Comparison of ENCODE assay signal across 19 mouse cellular contexts in genomic region chr13:112838562-112839232, GRCm38 (mm10). TPM values are rescaled to one million over a fixed set of nuclear protein-coding genes. Genes with fewer than 3 reads are reported as not detected.
DNase-seq lines count a peak whose midpoint lies in the region; ATAC-seq and TF ChIP-seq lines count a peak whose summit lies in the region.
"Had no signal": no experiment of that assay in that cellular context is flagged by ENCODE, and none has a peak within 500 bp of the region (broad histone marks: within the 10 kb centered on the region; RNA-seq: fewer than 3 reads in every experiment).

No protein-coding gene starts in this region.

- no peaks in the 10 kb centered on the region for H3K9me3 ChIP-seq in MEL (replicated peaks; ENCODE audit: insufficient read depth, low read length)
- no peaks in the 10 kb centered on the region for H3K9me3 ChIP-seq in liver, postnatal 0 days (ENCODE audit: low read length)
- no peaks in the 10 kb centered on the region for H3K9me3 ChIP-seq in limb, embryonic 10.5 days (replicated peaks)
- H3K9me3 ChIP-seq: embryonic facial prominence, embryonic 10.5 days; heart, embryonic 15.5 days; hindbrain, embryonic 10.5 days; midbrain, embryonic 13.5 days had no signal

- peak overlapping the region; percentile 80 for H3K27ac ChIP-seq in MEL (ENCODE audit: control insufficient read depth, low read depth, low read length)
- H3K27ac ChIP-seq in bone marrow, adult 2 months (ENCODE audit: control insufficient read depth, insufficient read depth, low read depth, low read length, poor library complexity), result peak overlapping the region; percentile 60; the same call in 1 of the 2 replicates
- H3K27ac ChIP-seq in liver, postnatal 0 days (ENCODE audit: low read depth), result peak overlapping the region; percentile 62
- H3K27ac ChIP-seq in limb, embryonic 10.5 days, result no peak overlapping the region
- H3K27ac ChIP-seq: embryonic facial prominence, embryonic 10.5 days; heart, embryonic 15.5 days; hindbrain, embryonic 10.5 days; macrophage; midbrain, embryonic 13.5 days had no signal

- H3K4me2 ChIP-seq in liver, postnatal 0 days (ENCODE audit: low read depth, low read length), result peak overlapping the region; percentile 48
- H3K4me2 ChIP-seq: heart, embryonic 15.5 days; midbrain, embryonic 13.5 days had no signal

- H3K27me3 ChIP-seq in MEL (ENCODE audit: control insufficient read depth in 1 of 2, insufficient read depth in 2 of 2, low read length in 2 of 2), result no peaks in the 10 kb centered on the region
- H3K27me3 ChIP-seq in liver, postnatal 0 days (ENCODE audit: insufficient read depth, low read length), result no peaks in the 10 kb centered on the region
- H3K27me3 ChIP-seq in limb, embryonic 10.5 days (ENCODE audit: low read depth, poor library complexity, severe bottlenecking), result no peaks in the 10 kb centered on the region
- H3K27me3 ChIP-seq: heart, embryonic 15.5 days; midbrain, embryonic 13.5 days had no signal

- peak; percentile 84 for DNase-seq in MEL (ENCODE audit: low read depth, low spot score)
- peak; percentile 23 for DNase-seq in liver, postnatal 0 days
- no peak for DNase-seq in urinary bladder, postnatal 25 days (ENCODE audit: low spot score)
- no peak for DNase-seq in limb, embryonic 10.5 days (ENCODE audit: low spot score)
- DNase-seq in retina, postnatal 1 day, result no peak
- DNase-seq: adrenal gland, adult 2 months; cerebellum, postnatal 14 days; heart, adult 18-20 months; layer of hippocampus, postnatal 36 days; lung, adult 2 months; thymus, postnatal 14 days had no signal

- H3K36me3 ChIP-seq in MEL (ENCODE audit: control insufficient read depth in 1 of 2, insufficient read depth in 2 of 2, low read length in 2 of 2), result peaks cover 0 to 28% of the 10 kb centered on the region in 2 experiments; a peak in 2 of 4 replicates
- H3K36me3 ChIP-seq in liver, postnatal 0 days (replicated peaks; ENCODE audit: insufficient read depth, low read length), result 0 out of 2 replicates have a peak, but pooled peaks cover 4% of the 10 kb centered on the region
- no peaks in the 10 kb centered on the region for H3K36me3 ChIP-seq in limb, embryonic 10.5 days
- H3K36me3 ChIP-seq: midbrain, embryonic 13.5 days had no signal

- TF ChIP-seq CTCF in MEL (IDR thresholded peaks at IDR 0.05 in 2 of 3, conservative IDR thresholded peaks at IDR 0.05 in 1 of 3; ENCODE audit: control insufficient read depth in 1 of 3, insufficient read depth in 1 of 3, low read depth in 2 of 3, low read length in 3 of 3, poor library complexity in 1 of 3, severe bottlenecking in 1 of 3), result no peak
- TF ChIP-seq CTCF in bone marrow, adult 2 months (IDR thresholded peaks at IDR 0.05; ENCODE audit: control insufficient read depth, insufficient read depth, low read length), result no peak
- TF ChIP-seq CTCF in liver, postnatal 0 days (IDR thresholded peaks at IDR 0.05; ENCODE audit: low read depth), result no peak

- no peaks in the 10 kb centered on the region for H3K79me2 ChIP-seq in MEL (ENCODE audit: control insufficient read depth, insufficient read depth, low read length, poor library complexity)

- 68% methylated on average over 6 of the region's 6 CpGs for WGBS in bone marrow, adult 2 months
- 65% methylated on average over 6 of the region's 6 CpGs for WGBS in liver, postnatal 0 days (ENCODE audit: insufficient replicate concordance)
- 89% methylated on average over 6 of the region's 6 CpGs for WGBS in limb, embryonic 10.5 days

- peak overlapping the region in 1 of 2 experiments; percentile 40; a peak in 1 of 4 replicates for H3K4me3 ChIP-seq in MEL (ENCODE audit: control insufficient read depth in 1 of 2, insufficient read depth in 1 of 2, low read depth in 2 of 2, low read length in 2 of 2)
- H3K4me3 ChIP-seq in bone marrow, adult 2 months (replicated peaks; ENCODE audit: control insufficient read depth, low read depth, low read length), result no peak overlapping the region
- H3K4me3 ChIP-seq in liver, postnatal 0 days (ENCODE audit: low read depth, low read length), result no peak overlapping the region
- no peak overlapping the region for H3K4me3 ChIP-seq in limb, embryonic 10.5 days
- H3K4me3 ChIP-seq: embryonic facial prominence, embryonic 10.5 days; heart, embryonic 15.5 days; hindbrain, embryonic 10.5 days; midbrain, embryonic 13.5 days had no signal

- no peak overlapping the region for H3K9ac ChIP-seq in MEL (ENCODE audit: control insufficient read depth, low read depth, low read length, poor library complexity, severe bottlenecking)
- H3K9ac ChIP-seq in liver, postnatal 0 days (replicated peaks), result no peak overlapping the region; the same call in 1 of the 2 replicates
- H3K9ac ChIP-seq: heart, embryonic 15.5 days; midbrain, embryonic 13.5 days had no signal

- H3K4me1 ChIP-seq in MEL (ENCODE audit: control insufficient read depth in 1 of 2, insufficient read depth in 2 of 2, low read length in 2 of 2), result peaks cover 21 to 26% of the 10 kb centered on the region in 2 experiments
- H3K4me1 ChIP-seq in bone marrow, adult 2 months (ENCODE audit: control insufficient read depth, insufficient read depth, low read length), result no peaks in the 10 kb centered on the region
- peaks cover 22% of the 10 kb centered on the region for H3K4me1 ChIP-seq in liver, postnatal 0 days (ENCODE audit: insufficient read depth)
- H3K4me1 ChIP-seq in limb, embryonic 10.5 days, result peaks cover 6% of the 10 kb centered on the region

- ATAC-seq in erythroid progenitor cell, adult 5-6 weeks (replicated peaks; ENCODE audit: low FRiP score, poor library complexity, severe bottlenecking), result peak; percentile 90
- peak; percentile 97 for ATAC-seq in liver, postnatal 0 days
- ATAC-seq: forebrain, embryonic 16.5 days; midbrain, embryonic 13.5 days had no signal

- peak; percentile 94 to 97 for TF ChIP-seq EP300 in MEL (IDR thresholded peaks at IDR 0.05; ENCODE audit: low read depth in 1 of 2, low read length in 2 of 2)
- TF ChIP-seq EP300 in liver, postnatal 0 days (IDR thresholded peaks at IDR 0.05; ENCODE audit: low read depth), result peak; percentile 97

- no peak for TF ChIP-seq POLR2A in MEL (IDR thresholded peaks at IDR 0.05; ENCODE audit: control insufficient read depth in 1 of 2, insufficient read depth in 1 of 2, low read depth in 1 of 2, low read length in 2 of 2, poor library complexity in 1 of 2)
- TF ChIP-seq POLR2A in bone marrow, adult 2 months (IDR thresholded peaks at IDR 0.05; ENCODE audit: borderline replicate concordance, control insufficient read depth, low read depth, low read length), result no peak

- no peak for TF ChIP-seq RAD21 in MEL (IDR thresholded peaks at IDR 0.05; ENCODE audit: low read depth, low read length)

TF ChIP-seq in MEL, 35 proteins besides CTCF, POLR2A, EP300 and RAD21:
- TF ChIP-seq TCF12 (IDR thresholded peaks at IDR 0.05; ENCODE audit: low read depth, low read length) (peak; percentile 98), MXI1 (IDR thresholded peaks at IDR 0.05; ENCODE audit: low read depth, low read length) (0 out of 2 replicates have a peak, but pooled peaks have one; percentile 10), ZNF384 (IDR thresholded peaks at IDR 0.05; ENCODE audit: low read depth, low read length) (peak; percentile 28; the same call in 1 of the 2 replicates), MYB (IDR thresholded peaks at IDR 0.05; ENCODE audit: low read depth, low read length) (peak; percentile 93), ETS1 (IDR thresholded peaks at IDR 0.05; ENCODE audit: low read depth, low read length) (peak; percentile 92), KAT2A (conservative IDR thresholded peaks at IDR 0.05; ENCODE audit: low read depth, low read length) (no peak), TAL1 (IDR thresholded peaks at IDR 0.05; ENCODE audit: low read length) (peak; percentile 89), POLR2AphosphoS5 (IDR thresholded peaks at IDR 0.05; ENCODE audit: borderline replicate concordance, low read depth, low read length) (no peak), UBTF (IDR thresholded peaks at IDR 0.05; ENCODE audit: borderline replicate concordance, insufficient read depth, low read depth, low read length) (no peak), CHD1 (IDR thresholded peaks at IDR 0.05; ENCODE audit: low read depth, low read length) (no peak), E2F4 (IDR thresholded peaks at IDR 0.05; ENCODE audit: borderline replicate concordance, low read depth, low read length) (no peak), NELFE (IDR thresholded peaks at IDR 0.05; ENCODE audit: low read depth, low read length) (no peak), ZKSCAN1 (IDR thresholded peaks at IDR 0.05; ENCODE audit: low read depth, low read length) (no peak), MAZ (IDR thresholded peaks at IDR 0.05; ENCODE audit: low read depth, low read length) (no peak), GATA1 (IDR thresholded peaks at IDR 0.05; ENCODE audit: low read depth, low read length) (peak; percentile 97), MYC (IDR thresholded peaks at IDR 0.05; ENCODE audit: low read depth, low read length) (no peak), USF2 (IDR thresholded peaks at IDR 0.05; ENCODE audit: borderline replicate concordance in 1 of 2, insufficient read depth in 1 of 2, low read depth in 1 of 2, low read length in 2 of 2) (no peak), ZC3H11A (IDR thresholded peaks at IDR 0.05; ENCODE audit: low read depth, low read length) (no peak), MEF2A (IDR thresholded peaks at IDR 0.05; ENCODE audit: extremely low read depth, insufficient replicate concordance, low read depth, low read length, poor library complexity, severe bottlenecking) (no peak), JUND (IDR thresholded peaks at IDR 0.05; ENCODE audit: low read depth, low read length) (no peak), GABPA (IDR thresholded peaks at IDR 0.05; ENCODE audit: low read depth, low read length) (no peak), RCOR1 (IDR thresholded peaks at IDR 0.05; ENCODE audit: low read depth, low read length) (peak; percentile 67), TBP (IDR thresholded peaks at IDR 0.05; ENCODE audit: low read depth, low read length) (0 out of 2 replicates have a peak, but pooled peaks have one; percentile 30)

RNA-seq across cellular contexts. Expression of gene Plpp1, which starts 38.1 kb away (rescaled TPM):
- 0.10 and 0.12 TPM in 2 replicates for total RNA-seq in MEL (2012; rRNA removed)
- under 1 TPM in 1 of 2 experiments, not detected in 1; 0.15 TPM for polyA plus RNA-seq in MEL (2012; ENCODE audit: insufficient read depth in 1 of 2, insufficient read length in 2 of 2, low read depth in 1 of 2, low replicate concordance in 2 of 2, missing spikeins in 1 of 2)
- polyA plus RNA-seq in bone marrow, adult 2 months (2011; ENCODE audit: insufficient read depth, insufficient read length, low replicate concordance, missing spikeins), result 24.0 and 27.0 TPM in 2 replicates
- total RNA-seq in erythroid progenitor cell, adult 5-6 weeks (2015; ENCODE audit: low replicate concordance), result 82.2 and 93.7 TPM in 2 replicates
- total RNA-seq in erythroid progenitor cell, adult 5-6 weeks (2017; ENCODE audit: low replicate concordance), result 50.8 and 56.6 TPM in 2 replicates
- 44.6 and 55.4 TPM in 2 replicates for polyA plus RNA-seq in liver, postnatal 0 days (2015; fragmentation: Nextera tagmentation; extraction: Ambion mirVana)
- 17.6 and 22.5 TPM in 2 replicates for polyA plus RNA-seq in limb, embryonic 10.5 days (2016; fragmentation: Nextera tagmentation; extraction: Ambion mirVana)

Comparison
In these comparisons a context has a peak if more than half of its experiments do, and no peak if none do; other contexts are left out.
1. DNase-seq: peak in MEL (single experiment) and liver, postnatal 0 days (single experiment); none in urinary bladder, postnatal 25 days (single experiment), limb, embryonic 10.5 days (single experiment) and retina, postnatal 1 day (single experiment).
2. RNA of gene Plpp1, which starts 38.1 kb away (polyA plus RNA-seq): 44.6 to 55.4 TPM in liver, postnatal 0 days, 24.0 to 27.0 TPM in bone marrow, adult 2 months and 17.6 to 22.5 TPM in limb, embryonic 10.5 days; 0.15 TPM in MEL; every median in the first group is over 10 times any median in the second.